Mouse (Mus musculus) heart, postnatal 25 days (tissue): Measurements from ENCODE around the gene Otop3. TPM values are rescaled to one million over a fixed set of nuclear protein-coding genes. Genes with fewer than 3 reads are reported as not detected.

Experiments used
- DNase-seq: peaks from one replicate; pipeline ENCODE4 v3.0.0; 2022; ENCODE audit warnings: low spot score
- intact Hi-C: fragments of 180-260 bp; cut with DNase I; formaldehyde crosslinking; loops from one replicate; pipeline ENCODE4 v1.15.1; 2025
- total RNA-seq, 2 experiments: library from RNA; stranded (reverse); gene quantifications; 2 replicates each; pipeline ENCODE4 v1.2.3; 2021

Gene Otop3
- total RNA-seq, 2 experiments from 2014 or later: not detected

DNA sequence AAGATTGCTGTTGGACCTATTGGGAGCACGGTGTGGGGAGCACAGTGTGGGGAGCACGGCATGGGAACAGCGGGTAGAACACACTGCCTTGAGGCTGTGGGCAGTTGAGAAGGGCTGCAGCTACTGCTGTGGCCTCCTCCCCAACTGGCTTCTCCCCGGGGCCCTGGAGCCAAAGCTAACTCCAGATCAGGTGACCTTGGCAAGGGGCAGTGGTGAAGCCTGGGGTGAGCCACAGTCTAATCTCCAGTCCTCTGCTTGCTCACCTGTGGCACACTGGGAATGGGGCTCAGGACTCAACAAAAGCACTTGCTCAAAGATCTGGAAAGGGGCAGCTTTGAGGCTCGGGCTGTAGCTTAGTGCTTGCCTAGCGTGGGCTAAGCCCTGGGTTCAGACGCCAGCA, 17.3 kb upstream of the Otop3 start:
- DNase-seq: no peak
- intact Hi-C loops: no loop called here

DNA sequence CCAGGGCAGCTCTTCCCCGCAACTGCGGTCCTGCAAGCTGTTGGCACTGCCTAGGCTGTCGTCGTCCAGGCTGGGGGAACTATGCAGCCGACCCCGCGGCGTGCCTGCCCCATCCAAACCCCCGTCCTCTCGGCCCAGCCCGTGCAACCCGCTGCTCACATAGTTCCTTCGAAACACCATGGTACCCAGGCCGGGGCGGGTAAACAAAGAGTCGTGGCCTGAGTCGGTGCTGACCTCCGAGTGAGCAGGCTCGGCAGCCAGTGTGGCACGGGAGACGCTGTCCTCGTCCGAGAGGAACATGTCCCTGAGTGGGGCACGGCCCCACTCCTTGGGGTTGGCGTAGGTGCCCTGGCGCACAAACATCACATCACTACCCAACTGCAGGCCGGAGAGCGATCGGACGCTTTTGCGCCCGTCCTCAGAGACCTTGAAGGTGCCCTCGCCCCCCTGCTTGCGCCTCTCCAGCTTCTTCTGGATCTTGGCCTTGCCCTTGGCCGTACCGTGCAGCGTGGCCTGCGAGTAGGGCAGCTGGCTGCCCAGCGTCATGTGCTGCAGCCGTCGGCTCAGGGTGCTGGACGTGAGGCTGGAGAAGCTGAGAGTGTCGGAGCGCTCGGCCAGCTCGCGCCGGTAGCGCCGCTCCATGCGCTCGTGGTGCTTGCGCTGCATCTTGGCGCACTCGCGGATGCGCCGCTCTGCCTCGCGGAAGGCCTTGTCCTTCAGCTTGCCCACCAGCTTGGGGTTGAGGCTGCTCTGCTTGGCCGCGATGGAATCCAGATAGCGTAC, 16.1 kb upstream of the Otop3 start:
- intact Hi-C loops: no loop called here
- no peak for DNase-seq

DNA sequence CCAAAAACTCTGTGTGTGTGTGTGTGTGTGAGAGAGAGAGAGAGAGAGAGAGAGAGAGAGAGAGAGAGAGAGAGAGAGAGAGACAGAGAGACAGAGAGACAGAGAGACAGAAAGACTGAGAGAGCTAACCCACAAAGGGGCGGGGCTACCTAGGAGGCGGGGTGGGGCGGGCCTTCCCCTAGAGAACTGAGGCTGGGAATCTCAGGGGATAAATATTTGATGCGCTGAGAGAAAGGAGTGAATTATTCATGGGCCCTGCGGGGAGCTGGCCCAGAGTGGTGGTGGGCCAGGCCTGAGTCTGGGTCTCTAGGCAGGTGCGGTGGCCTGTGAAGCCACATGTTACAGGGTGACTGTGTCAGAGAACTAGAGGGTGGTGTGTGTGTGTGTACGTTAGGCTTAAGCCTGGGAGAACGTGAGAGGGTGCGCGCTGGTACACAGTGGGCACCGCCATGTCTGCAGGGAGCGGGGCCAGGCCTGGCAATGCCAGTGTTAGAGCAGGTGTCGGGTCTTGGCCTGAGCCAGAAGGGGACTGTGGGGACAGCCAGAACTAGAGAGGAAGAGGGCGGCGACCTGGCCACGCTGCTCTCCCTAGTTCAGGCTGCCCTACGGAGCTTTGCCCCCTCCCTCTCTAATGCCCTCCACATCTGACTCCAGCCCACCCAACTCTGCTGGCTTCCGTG, 14.7 kb upstream of the Otop3 start:
- no peak for DNase-seq

DNA sequence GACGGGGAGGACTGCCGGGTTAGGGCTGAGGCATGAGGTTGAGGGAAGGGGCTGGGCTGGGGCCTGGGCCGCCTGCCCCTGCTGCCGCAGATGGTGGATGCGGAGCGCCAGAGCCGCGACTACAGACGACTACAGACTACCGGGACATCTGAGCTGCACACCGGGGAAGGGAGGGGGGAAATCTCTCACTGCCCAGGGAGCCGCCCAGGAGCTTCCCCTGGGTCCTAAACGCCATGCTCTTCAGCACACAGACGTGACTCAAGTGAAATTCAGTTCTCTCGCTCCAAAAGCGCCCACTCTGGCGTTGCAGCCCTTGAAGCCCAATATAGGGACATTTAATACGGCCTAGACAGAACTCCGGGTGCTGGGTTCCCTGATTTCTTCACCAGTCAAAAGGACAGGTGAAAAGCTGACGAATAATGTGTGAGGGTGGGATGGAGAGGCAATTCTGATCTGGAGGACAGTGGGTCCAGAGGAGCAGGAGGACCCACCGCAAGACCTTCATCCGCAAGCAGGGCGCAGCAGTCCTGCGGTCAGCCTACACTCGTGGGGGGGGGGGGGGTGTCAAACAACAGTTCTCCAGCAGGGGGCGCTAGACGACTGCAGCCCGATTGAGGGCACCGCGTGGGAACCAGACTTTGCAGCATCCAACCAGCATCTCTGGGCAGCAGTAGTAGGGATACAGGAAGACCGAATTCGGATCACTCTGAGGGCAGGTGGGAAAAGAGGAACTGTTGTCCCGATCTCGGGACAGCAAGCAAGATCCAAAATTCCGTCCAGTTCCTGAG, 12.4 kb upstream of the Otop3 start, which contains the start of gene Ush1g:
Gene Ush1g, minus strand, starts transcription at position 136 of the 788 bp plus-strand sequence.
- DNase-seq: no peak

More for the DNA sequence above, 14.7 kb upstream of the Otop3 start:
- intact Hi-C loops: no loop called here

DNA sequence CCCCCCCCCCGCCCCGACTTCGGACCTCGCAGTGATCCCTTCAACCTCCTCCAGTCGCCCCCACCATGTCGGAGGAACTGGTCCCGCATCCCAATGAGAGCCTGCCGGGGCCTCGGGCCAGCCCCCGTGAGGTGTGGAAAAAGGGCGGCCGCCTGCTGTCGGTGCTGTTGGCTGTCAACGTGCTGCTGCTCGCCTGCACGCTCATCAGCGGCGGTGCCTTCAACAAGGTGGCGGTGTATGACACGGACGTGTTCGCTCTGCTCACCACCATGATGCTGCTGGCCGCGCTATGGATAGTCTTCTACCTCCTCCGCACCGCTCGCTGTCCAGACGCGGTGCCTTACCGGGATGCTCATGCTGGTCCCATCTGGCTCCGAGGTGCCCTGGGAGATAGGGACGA, 11.2 kb upstream of the Otop3 start:
- no peak for DNase-seq
- intact Hi-C loops: no loop called here

More for the DNA sequence above, 12.4 kb upstream of the Otop3 start, which contains the start of gene Ush1g:
- intact Hi-C loops: loop anchor here (1.0 kb wide), 1 partner anchor 32 kb away; no protein-coding TSS in a partner anchor

DNA sequence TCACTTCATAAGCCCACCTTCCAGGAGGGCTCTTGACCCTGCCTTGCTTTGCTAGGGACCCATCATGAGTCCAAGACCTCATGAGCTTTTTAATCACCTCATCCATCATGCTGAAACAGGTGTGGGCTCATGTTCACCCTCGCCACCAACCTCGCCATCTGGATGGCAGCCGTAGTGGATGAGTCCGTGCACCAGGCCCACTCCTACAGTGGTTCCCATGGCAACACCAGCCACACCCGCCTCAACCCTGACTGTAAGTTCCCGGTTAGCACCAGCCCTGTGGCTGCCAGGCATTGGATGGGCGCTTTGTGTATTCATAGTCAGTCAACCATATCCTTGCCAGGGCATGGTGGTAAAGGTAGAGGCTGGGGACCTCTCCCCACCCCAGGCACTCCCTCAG, 7.8 kb upstream of the Otop3 start:
- DNase-seq: no peak
- intact Hi-C loops: no loop called here

DNA sequence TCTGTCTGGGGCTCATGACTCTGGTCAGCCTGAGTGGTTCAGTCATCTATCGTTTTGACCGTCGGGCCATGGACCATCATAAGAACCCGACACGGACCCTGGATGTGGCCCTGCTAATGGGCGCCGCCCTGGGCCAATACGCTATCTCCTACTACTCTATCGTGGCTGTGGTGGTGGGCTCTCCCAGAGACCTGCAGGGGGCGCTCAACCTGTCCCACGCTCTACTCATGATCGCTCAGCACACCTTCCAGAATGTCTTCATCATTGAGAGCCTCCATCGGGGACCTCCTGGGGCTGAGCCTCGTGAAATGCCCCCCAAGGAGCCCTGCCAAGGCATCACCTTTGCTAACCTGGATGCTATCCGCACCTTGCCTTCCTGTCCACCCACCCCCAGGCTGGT, 5.2 kb upstream of the Otop3 start:
- no peak for DNase-seq
- intact Hi-C loops: no loop called here

DNA sequence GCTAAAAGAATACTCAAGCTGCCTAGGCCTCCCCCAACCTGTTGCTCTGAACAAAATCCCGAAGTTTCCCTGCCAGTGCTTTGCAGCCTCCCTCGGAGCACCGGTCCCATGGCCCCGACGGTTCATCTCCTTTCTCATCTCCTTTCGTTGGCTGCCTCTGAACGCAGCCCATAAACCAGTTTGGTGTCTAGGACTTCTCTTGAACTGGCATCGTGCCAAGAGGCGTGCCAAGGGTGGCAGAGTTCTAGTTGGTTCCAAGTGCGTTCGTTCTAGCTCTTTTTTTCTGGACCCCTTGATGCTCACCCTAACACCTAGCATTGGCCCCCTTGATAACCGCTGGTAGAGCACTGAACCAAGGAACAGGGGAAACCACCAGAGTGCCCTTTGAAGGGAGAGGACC, 692 bp downstream of the Otop3 start:
- intact Hi-C loops: no loop called here
- no peak for DNase-seq

DNA sequence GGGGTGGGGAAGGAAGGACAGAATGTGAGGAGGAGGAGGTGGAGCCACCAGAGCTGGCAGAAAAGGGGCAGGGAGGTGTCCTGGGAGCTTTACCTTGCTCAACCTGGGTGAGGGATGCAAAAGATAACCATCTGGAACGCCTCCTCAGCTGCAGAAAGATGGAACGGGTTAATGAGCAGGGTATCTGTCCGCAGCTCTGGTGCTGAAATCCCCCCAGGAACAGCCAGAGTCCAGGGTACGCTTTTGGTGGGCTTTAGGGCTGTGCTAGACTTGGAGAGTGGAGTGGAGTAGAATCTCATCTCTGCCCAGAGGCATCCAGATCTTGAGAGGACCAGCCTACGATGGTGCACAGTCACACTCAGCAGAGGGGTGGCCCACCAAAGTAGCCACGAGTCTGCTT, 1.6 kb downstream of the Otop3 start:
- DNase-seq: no peak
- intact Hi-C loops: no loop called here

DNA sequence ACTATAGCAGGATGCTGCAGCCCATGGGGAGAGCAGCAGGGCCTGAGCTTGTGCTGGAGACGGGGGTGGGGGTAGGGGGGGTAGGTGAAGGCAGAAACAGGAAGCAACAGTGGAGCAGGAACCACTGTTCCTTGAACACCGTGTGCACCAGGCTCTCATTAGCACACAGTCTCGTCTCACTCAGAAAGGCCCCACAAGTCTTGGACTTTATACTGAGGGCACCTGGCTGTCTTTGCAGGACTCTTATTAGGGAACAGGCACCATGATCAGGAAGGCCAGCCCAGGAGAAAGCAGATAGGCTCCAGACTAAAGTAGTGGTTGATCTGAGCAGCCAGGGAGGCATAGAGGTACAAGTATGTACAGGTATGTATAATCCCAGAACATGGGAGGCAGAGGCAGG, 2.8 kb downstream of the Otop3 start:
- no peak for DNase-seq
- intact Hi-C loops: no loop called here

DNA sequence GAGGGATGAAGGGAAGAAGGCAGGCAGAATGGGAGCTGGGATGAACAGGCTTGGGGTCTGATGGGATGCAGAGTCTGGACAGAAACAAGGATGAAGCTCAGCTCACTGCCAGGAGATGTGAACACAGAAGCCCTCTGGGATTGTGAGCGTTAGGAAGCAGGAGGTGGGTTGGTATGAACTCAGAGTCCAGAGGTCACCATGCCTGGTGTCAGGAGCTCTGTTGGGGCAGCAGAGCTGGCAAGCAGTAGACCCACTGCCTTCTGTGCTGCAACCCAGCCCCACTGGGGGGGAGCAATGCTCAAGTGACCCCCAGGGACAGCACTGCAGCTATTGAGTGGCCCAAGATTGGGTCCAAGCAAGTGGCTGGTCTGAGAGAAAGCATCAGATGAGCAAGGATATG, 3.3 kb downstream of the Otop3 start:
- intact Hi-C loops: no loop called here

DNA sequence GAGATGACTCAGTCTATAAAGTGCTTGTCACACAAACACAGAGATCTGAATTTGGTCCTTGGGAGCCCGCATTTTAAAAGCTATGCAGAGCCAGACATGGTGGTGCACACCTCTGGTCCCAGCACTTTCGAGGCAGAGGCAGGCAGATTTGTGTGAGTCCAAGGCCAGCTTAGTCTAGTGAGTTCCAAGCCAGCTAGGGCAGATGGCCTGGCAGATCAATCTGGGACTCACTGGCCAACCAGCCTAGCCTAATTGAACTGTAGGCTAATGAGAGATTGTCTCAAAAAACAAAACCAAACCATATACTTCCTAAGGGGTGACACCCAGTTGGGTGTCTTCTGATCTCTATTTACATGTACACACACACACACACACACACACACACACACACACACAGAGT, 6.7 kb downstream of the Otop3 start:
- DNase-seq: no peak
- intact Hi-C loops: no loop called here

More for the DNA sequence above, 3.3 kb downstream of the Otop3 start:
- DNase-seq: no peak

DNA sequence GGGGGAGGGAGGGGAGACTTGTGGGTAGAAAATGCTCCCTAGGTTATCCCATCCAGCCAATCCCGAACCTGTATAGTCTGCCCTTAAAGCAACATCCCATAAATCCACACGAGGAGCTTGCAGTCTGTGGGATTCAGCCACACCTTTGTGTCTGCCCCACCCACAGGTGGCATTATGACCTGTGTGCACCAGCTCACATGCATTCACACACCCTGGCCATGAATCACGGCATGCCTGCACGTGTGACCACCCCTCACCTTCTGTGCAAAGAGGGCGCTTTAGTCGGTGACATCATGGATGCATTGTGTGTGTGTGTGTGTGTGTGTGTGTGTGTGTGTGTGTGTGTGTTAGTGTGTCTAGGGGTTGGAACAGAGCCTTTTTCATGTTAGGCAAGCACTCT, 7.3 kb downstream of the Otop3 start:
- intact Hi-C loops: no loop called here
- no peak for DNase-seq

DNA sequence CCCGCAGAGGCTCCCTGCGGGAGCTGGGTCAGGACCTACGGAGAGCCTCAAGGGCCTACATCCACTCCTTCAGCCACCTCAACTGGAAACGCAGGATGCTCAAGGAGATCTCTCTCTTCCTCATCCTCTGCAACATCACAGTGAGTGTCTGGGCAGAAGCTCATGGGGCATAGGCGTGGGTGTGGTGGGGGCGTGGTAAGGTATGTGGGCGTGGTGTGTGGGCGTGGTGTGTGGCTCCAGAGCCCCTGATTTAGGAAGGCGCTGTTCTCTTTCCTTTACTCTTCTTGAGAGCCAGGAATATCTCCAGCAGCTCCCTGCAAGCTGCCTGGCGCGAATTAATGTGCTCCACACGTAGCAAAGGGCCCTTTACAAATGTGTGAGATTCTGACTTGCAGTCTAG, 10.4 kb downstream of the Otop3 start:
- DNase-seq: no peak
- intact Hi-C loops: no loop called here

DNA sequence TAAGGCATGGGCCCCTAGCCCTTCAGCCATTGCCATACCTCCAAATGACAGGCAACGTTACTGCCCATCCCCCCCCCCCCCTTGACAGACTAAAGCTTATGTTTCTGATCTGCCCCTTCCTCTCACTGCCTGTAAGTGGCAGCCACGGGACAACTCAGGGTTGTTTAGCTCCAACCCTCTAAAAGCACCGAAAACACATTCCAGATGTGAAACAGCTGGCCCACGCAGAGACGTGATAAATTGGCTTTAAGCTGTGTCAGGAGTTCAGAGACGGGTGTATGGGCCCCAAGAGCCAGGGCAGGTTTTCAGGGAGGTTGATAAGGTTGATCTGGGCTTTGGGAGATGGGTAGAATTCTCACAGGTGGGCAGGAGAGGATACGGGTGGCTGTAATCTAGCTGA, 11.0 kb downstream of the Otop3 start:
- intact Hi-C loops: no loop called here
- no peak for DNase-seq

DNA sequence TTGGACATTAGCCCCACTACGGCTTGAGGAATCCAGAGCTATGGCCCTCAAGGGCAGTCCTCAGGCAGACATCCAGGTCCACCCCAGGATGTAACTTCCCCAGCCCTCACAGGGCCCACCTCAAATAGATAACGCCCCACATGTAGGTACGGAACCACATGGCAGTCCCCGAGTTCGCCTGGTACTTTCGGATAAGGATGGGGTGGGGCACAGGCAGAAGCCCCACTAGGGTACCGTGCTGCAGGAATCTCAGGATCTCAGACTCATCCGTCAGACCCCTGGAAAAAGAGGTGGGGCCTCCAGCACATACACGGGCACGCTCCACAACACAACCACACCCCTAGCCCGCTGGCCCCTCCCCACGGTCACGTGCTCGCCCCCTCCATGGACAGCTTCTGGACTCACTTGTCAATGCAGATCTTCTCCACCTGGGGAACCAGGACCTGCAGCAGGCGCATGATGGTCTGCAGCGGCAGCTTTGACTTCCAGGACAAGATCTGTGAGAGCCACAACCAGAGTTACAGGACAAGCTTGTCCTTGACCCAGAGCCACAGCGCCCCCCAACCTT, 14.2 kb downstream of the Otop3 start:
- intact Hi-C loops: no loop called here
- DNase-seq: no peak

DNA sequence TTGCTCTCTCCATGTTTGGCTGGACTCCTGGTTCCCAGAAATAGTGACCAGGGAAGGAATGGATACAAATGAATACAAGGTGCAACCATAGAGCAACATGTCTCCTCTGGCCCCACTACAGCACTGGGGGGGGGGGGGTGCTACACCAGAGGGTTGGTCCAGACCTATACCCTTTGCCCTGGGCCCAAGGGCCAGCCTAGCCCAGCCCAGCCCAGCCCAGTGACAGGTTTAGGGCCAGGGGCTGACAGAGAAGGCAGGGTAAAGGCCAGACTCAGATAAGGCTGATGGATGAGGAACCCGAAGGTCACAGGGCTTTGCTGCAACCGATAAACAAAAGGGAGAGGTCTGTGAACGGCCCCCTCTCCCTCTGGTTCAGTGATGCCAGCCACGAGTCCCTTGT, 15.4 kb downstream of the Otop3 start:
- no peak for DNase-seq
- intact Hi-C loops: loop anchor here (5.0 kb wide), 1 partner anchor 148 kb away; no protein-coding TSS in a partner anchor

DNA sequence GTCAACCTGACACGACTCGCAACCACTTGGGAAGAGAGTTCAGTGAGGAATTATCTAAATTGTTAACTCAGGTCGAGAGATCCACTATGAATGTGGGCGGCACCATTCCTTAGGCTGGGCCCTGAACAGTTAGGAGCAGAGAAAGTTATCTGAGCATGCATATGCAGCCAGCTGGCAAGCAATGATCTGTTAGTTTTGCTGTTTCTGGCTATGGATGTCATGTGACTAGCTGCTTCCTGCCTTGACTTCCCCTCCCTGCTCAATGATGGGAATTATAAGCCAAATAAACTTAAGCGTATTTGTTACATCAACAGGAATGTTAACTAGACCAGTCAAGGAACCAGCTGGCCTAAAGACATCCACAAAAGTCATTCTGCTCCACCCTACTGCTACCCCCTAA, 18.8 kb downstream of the Otop3 start:
- no peak for DNase-seq
- intact Hi-C loops: loop anchor here (5.0 kb wide), 1 partner anchor 151 kb away; no protein-coding TSS in a partner anchor

DNA sequence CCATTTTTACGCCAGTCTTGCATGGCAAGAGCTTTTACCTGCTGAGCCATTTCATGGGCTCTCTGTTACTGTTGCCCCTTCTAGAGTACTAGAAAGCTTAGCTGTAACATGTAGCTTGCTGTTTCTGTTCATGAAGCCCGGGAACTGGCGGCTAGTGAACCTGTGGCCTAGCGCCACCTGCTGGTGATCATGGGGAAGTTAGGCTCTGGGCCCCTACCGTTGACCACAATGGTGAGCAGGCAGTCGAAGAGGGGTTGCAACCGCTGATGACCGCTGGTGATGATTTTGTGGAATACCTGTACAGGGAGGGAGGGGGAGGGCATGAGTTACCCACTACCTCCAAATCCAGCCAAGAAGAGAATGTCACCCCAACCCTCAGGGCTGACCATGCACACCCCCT, 19.7 kb downstream of the Otop3 start:
- intact Hi-C loops: loop anchor here (1.0 to 5.0 kb wide), 2 partner anchors 32 to 152 kb away; partner anchors contain the start of gene Ush1g
- no peak for DNase-seq

DNA sequence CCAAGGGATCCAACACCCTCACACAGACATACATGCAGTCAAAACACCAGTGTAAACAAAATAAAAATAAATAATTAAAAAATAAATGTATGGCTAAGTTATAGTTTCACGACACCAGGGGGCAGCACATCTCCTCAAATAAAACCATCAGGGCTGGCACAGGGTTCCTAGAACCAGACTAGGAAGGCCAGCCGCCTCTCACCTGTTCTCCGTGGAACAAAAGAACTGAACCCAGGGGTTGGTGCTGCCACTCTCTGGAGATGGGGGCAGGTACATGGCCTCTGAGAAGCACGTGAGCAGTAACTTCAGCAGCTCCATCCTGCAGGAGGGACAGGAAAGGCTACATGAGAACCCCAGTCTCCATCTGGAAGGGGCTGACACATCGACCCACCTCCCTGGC, 23.9 kb downstream of the Otop3 start:
- intact Hi-C loops: loop anchor here (1.0 to 5.0 kb wide), 3 partner anchors 54 to 115 kb away; no protein-coding TSS in a partner anchor
- DNase-seq: no peak
